Mouse (Mus musculus) ovary, adult 18-20 months (tissue): Measurements from ENCODE around the gene Fcor.

Experiments
- DNase-seq: peaks from one replicate; pipeline ENCODE4 v3.0.0; 2022; ENCODE audit warnings: low spot score, mixed read lengths

Gene Fcor

GRCm38 (mm10) chr8:3671980-3672491 is at the start of gene Fcor:
Gene Fcor, minus strand, starts transcription at chr8:3672362.
- DNase-seq, result peak; percentile 46

DNA sequence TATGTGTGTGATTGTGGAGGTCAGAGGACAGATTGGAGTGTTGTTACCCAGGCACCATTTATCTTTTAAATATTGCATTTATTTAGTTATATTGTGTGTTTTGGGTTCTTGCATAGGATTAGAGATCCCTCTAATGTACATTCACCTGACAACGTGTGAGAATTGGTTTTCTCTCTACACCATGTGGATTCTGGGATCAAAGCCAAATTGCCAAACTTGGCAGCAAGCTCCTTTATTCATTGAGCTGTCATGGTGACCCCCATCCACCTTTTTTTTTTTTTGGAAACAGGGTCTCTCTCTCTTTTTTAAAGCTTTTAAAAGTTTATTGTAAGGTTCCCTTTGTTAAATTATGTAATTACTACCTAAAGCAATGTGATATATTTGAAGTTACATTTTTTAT is 48.9 kb upstream of the Fcor start:
- no peak for DNase-seq

- no peak for DNase-seq
Observed at GRCm38 (mm10) chr8:3720551-3720950, 48.4 kb upstream of the Fcor start, which contains the start of gene Clec4g. Gene Clec4g, minus strand, starts transcription at chr8:3720651.

- peak; percentile 12 for DNase-seq
Observed at GRCm38 (mm10) chr8:3718559-3718958, 46.4 kb upstream of the Fcor start.

DNA sequence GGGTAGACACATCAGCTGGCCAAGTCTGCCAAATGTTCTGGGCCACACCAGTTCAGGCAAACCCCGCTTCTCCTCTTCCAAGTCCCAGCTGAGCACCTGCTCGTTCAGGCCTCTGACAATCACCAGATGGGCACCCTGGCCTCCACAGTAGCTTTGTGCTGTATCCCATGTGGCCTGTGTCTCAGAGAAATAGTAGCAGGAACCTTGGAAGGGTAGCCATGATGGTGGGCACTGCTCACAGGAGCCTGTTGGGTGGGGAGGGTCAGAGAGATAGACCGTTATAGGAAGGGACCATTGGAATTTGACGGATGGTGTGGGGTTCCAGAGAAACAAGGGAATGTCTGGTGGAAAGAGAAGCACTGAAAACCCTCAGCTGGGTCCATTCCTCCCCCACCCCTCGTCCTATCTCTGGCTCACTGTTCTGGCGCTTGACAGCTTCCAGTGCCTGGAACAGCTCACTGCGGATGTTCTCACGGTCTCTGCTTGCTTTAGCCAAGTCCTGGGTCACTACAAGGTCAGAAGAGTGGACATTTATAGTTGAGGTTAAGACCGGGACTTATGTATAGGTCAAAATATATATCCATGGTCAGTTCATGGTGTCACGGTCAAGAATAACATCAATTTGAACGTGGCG is 45.3 kb upstream of the Fcor start:
- no peak for DNase-seq

DNA sequence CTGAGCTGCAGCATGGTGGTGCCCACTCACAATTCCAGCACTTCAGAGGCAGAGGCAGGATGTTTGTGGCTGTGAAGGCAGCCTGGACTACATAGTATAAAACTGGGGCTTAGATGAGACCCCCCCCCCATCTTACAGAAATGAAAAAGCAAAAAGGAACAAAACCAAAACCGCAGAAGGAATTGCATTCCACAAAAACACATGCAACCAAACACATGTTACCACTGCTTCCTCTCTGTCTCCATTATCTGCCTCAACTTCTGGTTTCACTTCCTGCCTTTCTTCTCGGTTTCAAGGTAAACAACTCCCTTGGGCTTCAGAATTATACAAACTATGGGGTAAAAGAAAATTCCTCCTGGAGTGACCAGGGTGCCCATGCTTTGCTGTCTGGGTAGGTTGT is 39.5 kb upstream of the Fcor start:
- DNase-seq, result no peak

GRCm38 (mm10) chr8:3710312-3710711 is 38.1 kb upstream of the Fcor start:
- no peak for DNase-seq

GRCm38 (mm10) chr8:3707611-3708010 is 35.4 kb upstream of the Fcor start:
- no peak for DNase-seq

GRCm38 (mm10) chr8:3705711-3706110 is 33.5 kb upstream of the Fcor start:
- no peak for DNase-seq

DNA sequence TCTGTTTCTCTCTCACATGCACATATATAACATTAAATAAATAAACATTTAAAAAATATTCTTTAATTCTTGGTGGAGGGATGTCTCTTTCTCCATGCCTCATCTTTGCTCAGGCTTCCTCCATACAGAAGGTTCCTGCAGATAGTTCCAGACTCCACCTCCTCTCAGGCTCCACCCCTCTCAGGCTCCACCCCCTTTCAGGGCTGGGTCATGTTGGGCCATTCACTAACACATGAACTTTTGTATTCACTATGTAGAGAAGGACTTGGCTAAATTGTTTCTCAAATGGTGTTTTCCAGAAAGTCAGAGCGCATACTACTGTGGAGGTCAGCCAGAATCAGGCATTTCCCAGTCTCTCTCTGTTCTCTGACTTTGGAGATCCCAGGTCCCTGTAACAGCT is 29.3 kb upstream of the Fcor start:
- DNase-seq, result no peak

- no peak for DNase-seq
Observed at GRCm38 (mm10) chr8:3694121-3694520, 22.0 kb upstream of the Fcor start, which contains the start of gene Fcer2a. Gene Fcer2a, minus strand, starts transcription at chr8:3694175.

GRCm38 (mm10) chr8:3690774-3691173 is 18.6 kb upstream of the Fcor start:
- no peak for DNase-seq

GRCm38 (mm10) chr8:3687537-3687936 is 15.4 kb upstream of the Fcor start:
- DNase-seq, result no peak

- no peak for DNase-seq
Observed at GRCm38 (mm10) chr8:3685422-3685821, 13.3 kb upstream of the Fcor start.

GRCm38 (mm10) chr8:3684530-3684929 is 12.4 kb upstream of the Fcor start:
- no peak for DNase-seq

DNA sequence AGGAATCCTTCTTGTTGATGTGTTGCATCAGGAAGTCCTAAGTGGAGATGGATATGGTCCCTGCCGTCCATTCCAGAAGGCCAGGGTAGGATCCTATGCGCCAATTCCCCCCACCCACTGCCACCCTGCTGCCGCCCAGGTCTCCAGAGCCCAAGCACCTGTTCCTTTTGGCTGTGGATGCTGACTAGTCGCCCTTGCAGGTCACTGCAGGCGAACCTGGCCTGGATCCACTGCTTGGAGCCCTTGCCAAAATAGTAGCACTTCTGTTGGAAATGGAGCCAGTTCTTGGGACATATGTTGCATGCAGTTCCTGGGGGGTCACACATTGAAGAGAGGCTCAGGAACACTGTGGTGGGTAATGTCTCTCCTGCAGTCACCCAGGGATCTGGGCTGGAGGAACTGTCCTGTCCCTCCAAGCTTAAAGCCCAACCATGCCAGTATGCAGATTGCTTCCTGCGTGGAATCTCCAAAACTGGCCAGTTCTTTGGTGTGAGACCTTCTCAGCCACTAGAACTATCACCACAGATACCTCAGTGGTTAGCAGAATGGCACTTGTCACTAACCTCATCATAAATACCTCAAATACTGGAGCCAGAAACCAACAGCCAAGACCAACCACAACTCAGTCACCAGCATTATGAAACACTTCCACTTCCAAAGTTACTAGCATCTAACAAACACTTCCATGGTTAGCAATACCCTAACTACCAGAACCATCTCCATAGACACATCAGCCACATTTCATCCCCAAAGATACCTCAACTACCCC is 11.4 kb upstream of the Fcor start:
- no peak for DNase-seq

DNA sequence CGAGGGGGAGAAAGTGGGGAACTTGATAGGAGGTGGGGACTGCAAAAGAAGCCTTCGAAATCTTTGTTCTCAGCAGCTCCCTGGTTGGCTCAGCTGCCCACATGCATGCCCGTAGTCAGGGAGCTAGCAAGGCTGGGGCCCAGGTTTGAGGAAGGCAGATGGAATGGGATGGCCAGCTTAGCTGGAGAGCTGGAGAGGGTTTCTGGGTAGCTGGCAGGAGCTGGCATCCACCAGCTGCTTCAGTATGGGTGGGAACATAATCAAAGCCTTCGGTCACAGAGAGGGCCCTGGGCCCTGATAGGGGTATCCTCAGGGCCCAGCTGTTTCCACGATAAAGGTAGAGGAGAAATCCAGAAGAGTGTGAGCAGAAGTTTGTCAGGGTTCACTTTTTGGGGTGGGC is 10.3 kb upstream of the Fcor start:
- DNase-seq, result no peak

DNA sequence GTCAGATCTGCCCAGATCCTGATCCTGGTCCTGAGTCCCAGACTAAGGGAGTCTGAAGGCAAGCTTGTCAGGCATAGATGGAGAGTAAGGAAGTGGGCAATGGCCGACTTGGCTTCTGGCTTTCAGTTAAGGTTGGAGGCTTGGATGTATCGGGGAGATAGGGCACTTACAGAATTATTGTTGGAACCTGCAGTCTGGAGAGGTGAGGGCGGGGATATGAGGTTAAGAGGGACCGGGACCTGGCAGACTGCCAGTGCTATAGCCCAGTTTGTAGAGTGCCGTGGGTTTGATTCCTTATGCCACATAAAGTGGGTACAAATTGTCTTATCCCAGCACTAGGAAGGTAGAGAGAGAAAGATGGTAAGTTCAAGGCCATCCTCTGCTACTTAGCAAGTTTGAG is 7.5 kb upstream of the Fcor start:
- DNase-seq, result no peak

DNA sequence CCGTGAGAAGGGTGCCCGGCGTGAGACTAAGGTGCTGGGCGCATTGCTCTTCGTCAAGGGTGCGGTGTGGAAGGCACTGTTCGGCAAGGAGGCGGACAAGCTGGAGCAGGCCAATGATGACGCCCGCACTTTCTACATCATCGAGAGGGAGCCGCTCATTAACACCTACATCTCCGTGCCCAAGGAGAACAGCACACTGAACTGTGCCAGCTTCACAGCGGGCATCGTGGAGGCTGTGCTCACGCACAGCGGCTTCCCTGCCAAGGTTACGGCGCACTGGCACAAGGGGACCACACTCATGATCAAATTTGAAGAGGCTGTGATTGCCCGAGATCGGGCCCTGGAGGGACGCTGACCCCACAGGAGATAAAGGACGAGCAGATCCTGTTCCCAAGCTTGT is 7.1 kb upstream of the Fcor start:
- DNase-seq, result no peak

- no peak for DNase-seq
Observed at GRCm38 (mm10) chr8:3678831-3679230, 6.7 kb upstream of the Fcor start.

DNA sequence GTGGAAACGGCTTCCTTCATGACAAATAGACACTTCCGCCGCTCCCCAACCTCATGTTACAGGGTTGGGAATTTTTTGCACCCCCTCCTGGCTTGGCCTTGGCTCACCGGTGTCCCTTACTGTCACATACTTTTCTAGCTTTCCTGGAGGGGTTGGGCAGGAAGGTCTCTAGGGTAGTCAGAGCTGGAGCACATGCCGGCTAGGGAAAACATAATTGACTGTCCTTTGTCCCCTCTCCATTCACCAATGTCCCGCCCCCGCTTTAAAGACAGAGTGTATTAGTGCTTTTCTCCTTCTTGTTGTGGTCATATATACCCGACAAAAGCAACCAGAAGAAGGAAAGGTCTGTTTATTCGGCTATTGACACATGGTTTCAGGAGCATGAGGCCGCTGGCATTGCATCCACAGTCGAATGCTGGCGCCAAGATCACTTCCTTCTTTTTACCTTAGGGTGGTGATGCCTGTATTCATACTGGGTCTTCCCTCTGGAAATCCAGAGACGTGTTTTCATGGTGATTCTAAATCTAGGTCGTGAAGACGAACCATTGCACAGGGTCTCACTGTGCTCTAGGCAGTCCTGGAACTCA is 4.9 kb upstream of the Fcor start:
- DNase-seq, result no peak

GRCm38 (mm10) chr8:3676131-3676992 is 4.2 kb upstream of the Fcor start, which contains the start of gene Trappc5:
Gene Trappc5, plus strand, starts transcription at chr8:3676299.
- peak; percentile 89 for DNase-seq
